Mouse (Mus musculus): ENCODE measurements at regions not wholly inside any gene's neighbourhood (a gene's known extent, or its start where the extent isn't known, plus 50 kb on each side); places are given as distances from the start of the nearest gene placed in this dataset.

- TF ChIP-seq CTCF (IDR thresholded peaks at IDR 0.05; ENCODE audit: low read depth, low read length) (no peak), GATA1 (IDR thresholded peaks at IDR 0.05; ENCODE audit: borderline replicate concordance, low read length) (no peak), GATA2 (IDR thresholded peaks at IDR 0.05; ENCODE audit: borderline replicate concordance, low read depth, low read length) (no peak)
Observed at GRCm38 (mm10) chr6:41225382-41225781, 76.7 kb upstream of the Try4 start.
